Mouse (Mus musculus): Measurements from ENCODE around the gene Wap. TPM values are rescaled to one million over a fixed set of nuclear protein-coding genes. Genes with fewer than 3 reads are reported as not detected.

Wap gene
- polyA plus RNA-seq, 1 experiment from 2014 or later, result not detected

DNA sequence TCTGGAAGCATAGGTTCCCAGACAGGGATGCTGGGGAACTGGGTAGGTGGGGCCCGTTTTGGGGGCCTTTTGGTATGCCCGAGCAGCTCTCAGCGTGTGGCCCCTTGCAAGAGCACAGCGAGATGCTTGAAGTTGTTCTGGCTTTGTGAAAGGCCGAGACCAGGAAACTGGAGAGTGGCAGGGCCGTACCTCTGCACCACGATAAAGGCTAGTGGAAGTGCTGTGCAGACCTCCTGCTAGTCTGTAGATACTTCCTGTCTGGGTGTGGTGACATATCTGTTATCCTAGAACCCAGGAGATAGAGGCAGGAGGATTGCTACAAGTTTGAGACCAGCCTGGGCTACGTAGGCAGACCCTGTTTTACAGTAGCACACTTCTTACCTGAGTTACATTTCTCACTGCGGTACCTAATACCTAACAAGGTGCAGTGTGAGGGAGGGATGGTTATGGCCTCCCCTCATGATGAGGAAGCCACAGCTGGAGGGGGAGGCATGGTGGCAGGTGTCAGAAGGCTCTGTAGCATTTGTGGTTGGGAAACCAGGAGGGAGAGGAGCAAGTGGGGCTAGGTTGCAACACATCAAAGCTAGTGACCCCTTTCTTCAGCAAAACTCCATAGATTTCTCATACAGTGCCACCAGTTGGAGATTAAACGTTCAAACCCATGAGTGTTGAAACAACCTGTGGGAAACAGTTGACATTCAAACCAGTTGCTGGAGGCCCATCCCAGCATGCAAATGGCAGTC, 47.3 kb downstream of the Wap start:
- peaks cover 91% of the 10 kb centered on the region for H3K36me3 ChIP-seq (ENCODE audit: poor library complexity, severe bottlenecking)
- no peak for ATAC-seq
- no peak overlapping the region for H3K4me3 ChIP-seq
- H3K9me3 ChIP-seq (replicated peaks), result no peaks in the 10 kb centered on the region
- no peaks in the 10 kb centered on the region for H3K27me3 ChIP-seq
- no peak overlapping the region for H3K4me2 ChIP-seq
- no peak overlapping the region for H3K27ac ChIP-seq
- 83% methylated on average over 10 of the region's 10 CpGs for WGBS
- no peak overlapping the region for H3K9ac ChIP-seq
- no peaks in the 10 kb centered on the region for H3K4me1 ChIP-seq

DNA sequence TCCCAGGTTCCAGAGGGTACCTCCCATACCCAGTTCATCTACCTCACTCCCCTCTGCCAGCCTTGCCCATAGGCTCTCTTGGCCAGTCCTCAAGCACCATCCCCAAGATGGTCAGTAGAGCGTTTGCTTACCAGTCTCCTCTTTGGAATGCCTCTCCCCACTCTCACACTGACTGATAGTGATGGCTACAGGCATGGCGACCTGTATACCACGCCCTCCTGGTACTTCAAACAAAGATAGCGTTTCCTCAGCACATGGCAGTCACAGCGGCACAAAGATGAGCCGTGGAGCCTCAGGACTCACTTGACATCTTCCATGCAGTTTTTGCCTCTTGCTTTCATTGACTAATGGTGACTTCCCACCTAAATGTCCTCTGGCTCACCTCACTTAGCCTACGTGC, 48.6 kb downstream of the Wap start:
- ATAC-seq, result no peak

DNA sequence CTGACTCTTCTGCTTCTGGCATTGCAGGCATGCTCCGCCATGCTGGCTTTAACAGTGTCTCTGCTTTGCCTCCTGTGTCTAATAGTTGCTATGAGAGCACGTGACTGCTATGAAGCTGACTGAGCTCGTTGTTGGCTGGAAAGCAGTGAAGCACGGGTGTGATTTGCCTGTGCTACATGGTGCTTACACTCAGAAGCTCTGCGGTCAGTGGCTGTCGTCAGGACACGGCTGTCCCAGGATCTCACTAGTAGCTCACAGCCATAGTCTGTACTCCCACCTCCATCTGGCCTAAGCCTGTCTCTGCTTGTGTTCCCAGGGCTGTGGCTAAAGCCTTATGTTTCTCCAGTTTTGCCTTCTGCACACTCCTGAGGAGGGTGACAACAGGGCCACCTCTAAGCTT, 50.1 kb downstream of the Wap start:
- Histone ChIP-seq H3K9ac (no peak overlapping the region), H3K4me2 (no peak overlapping the region), H3K4me1 (no peaks in the 10 kb centered on the region), H3K27me3 (no peaks in the 10 kb centered on the region), H3K36me3 (ENCODE audit: poor library complexity, severe bottlenecking) (peaks cover 78% of the 10 kb centered on the region), H3K9me3 (replicated peaks) (no peaks in the 10 kb centered on the region), H3K27ac (no peak overlapping the region), H3K4me3 (no peak overlapping the region)
- ATAC-seq, result no peak
- 94% methylated on average over 7 of the region's 7 CpGs for WGBS

More for the DNA sequence above, 48.6 kb downstream of the Wap start:
- Histone ChIP-seq H3K4me2 (no peak overlapping the region), H3K27ac (no peak overlapping the region), H3K4me1 (no peaks in the 10 kb centered on the region), H3K27me3 (no peaks in the 10 kb centered on the region), H3K4me3 (no peak overlapping the region), H3K9ac (no peak overlapping the region), H3K9me3 (replicated peaks) (no peaks in the 10 kb centered on the region), H3K36me3 (ENCODE audit: poor library complexity, severe bottlenecking) (peaks cover 89% of the 10 kb centered on the region)
- 93% methylated on average over 7 of the region's 7 CpGs for WGBS

DNA sequence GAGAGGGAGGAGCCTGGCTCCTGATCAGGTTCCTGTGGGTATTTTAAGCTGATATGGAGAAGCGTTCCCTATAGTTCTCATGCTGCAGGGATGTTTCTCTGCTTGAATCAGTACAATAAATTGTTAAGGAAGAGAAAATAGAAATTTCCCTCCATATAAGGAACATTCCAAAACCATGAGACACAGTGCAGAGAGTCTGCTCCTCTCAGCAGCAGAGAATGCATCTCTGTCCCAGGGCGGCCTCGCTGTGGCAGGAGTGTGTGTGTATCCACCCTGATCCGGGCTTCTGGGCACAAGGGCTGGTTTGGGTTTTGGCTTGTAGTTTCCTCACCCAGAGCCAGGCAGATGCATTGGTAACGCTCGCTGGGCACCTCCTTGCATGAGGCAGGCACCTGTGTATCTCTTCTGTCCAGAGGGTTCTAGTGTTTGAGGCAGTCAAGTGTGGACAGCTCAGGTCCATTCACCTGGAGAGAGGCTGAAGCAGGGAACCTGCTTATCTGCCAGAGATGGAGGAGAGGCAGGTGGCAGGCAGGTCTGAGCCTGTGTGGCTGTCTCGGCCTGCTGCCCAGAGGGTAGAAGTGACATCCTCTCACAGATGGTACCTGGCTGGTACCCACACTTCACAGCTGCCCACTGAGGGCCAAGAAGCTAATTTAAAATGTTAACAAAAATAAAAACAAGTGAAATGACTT, 51.0 kb downstream of the Wap start:
- 95% methylated on average over 7 of the region's 7 CpGs for WGBS

DNA sequence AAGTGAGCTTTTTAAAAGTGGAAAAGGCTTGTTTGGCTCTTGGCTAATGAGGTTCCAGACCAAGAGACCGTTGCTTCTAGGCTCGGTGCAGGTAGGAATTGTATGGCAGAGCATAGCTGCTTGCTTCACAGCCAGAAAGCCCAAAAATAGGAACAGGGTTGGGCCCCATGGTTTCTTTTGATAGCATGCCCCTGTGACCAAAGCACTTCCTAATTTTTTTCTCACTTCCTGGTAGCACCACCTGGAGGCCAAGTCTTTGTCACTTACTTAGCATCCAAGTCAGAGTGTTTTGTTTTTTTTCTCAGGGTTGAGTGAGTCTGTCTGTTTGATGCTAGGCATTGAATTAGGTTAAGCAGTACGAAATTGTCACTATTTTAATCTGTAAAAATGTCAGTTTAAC, 51.8 kb downstream of the Wap start:
- peaks cover 64% of the 10 kb centered on the region for H3K36me3 ChIP-seq (ENCODE audit: poor library complexity, severe bottlenecking)

More for the DNA sequence above, 51.0 kb downstream of the Wap start:
- H3K4me3 ChIP-seq, result no peak overlapping the region
- no peak overlapping the region for H3K4me2 ChIP-seq
- ATAC-seq, result no peak
- H3K9me3 ChIP-seq (replicated peaks), result no peaks in the 10 kb centered on the region
- no peaks in the 10 kb centered on the region for H3K4me1 ChIP-seq
- H3K36me3 ChIP-seq (ENCODE audit: poor library complexity, severe bottlenecking), result peaks cover 72% of the 10 kb centered on the region
- no peak overlapping the region for H3K9ac ChIP-seq
- no peaks in the 10 kb centered on the region for H3K27me3 ChIP-seq
- H3K27ac ChIP-seq, result no peak overlapping the region

DNA sequence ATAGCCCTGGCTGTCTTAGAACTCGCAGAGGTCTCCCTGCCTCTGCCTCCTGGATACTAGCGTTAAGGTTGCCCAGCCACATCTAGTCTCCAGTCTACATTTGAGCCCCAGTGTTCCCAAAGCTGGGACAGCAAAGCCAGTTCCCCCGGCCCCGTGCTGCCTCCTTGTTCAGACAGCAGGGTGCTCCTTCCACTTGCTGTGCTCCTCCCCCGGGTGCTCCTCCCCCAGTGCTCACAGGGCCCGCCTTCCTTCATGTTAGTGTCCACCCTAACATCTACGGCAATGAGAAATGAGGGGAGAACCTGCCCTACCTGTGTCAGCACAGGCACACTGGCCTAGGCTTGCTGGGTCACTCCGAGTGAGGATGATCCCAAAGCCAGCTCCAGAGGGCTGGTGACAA, 52.7 kb downstream of the Wap start:
- Histone ChIP-seq H3K4me1 (no peaks in the 10 kb centered on the region; the same call in 1 of the 2 replicates), H3K4me2 (no peak overlapping the region), H3K27ac (no peak overlapping the region), H3K27me3 (no peaks in the 10 kb centered on the region), H3K4me3 (no peak overlapping the region), H3K9me3 (replicated peaks) (no peaks in the 10 kb centered on the region), H3K9ac (no peak overlapping the region), H3K36me3 (ENCODE audit: poor library complexity, severe bottlenecking) (peaks cover 55% of the 10 kb centered on the region)
- WGBS, result 90% methylated on average over 8 of the region's 8 CpGs
- ATAC-seq, result no peak

More for the DNA sequence above, 51.8 kb downstream of the Wap start:
- H3K27me3 ChIP-seq, result no peaks in the 10 kb centered on the region
- no peaks in the 10 kb centered on the region for H3K4me1 ChIP-seq
- H3K4me2 ChIP-seq, result no peak overlapping the region
- 87% methylated on average over 3 of the region's 3 CpGs for WGBS
- ATAC-seq, result no peak
- no peak overlapping the region for H3K4me3 ChIP-seq
- H3K27ac ChIP-seq, result no peak overlapping the region
- H3K9ac ChIP-seq, result no peak overlapping the region
- no peaks in the 10 kb centered on the region for H3K9me3 ChIP-seq (replicated peaks)

Other genes with a start within 250 kb of the Wap start
- gene Zmiz2, start 249.6 kb downstream of the Wap start, polyA plus RNA-seq (2015; fragmentation: Nextera tagmentation; extraction: Ambion mirVana), result 29.1 and 31.1 TPM in 2 replicates
- gene Ppia, start 223.2 kb downstream of the Wap start, polyA plus RNA-seq (2015; fragmentation: Nextera tagmentation; extraction: Ambion mirVana), result 4,373 and 4,619 TPM in 2 replicates
- gene H2afv, start 194.2 kb downstream of the Wap start, polyA plus RNA-seq (2015; fragmentation: Nextera tagmentation; extraction: Ambion mirVana), result 942 and 1,061 TPM in 2 replicates
- 13.9 and 14.8 TPM in 2 replicates for gene Purb, start 162.7 kb downstream of the Wap start, polyA plus RNA-seq (2015; fragmentation: Nextera tagmentation; extraction: Ambion mirVana)
- 0.17 and 0.21 TPM in 2 replicates for gene Myo1g, start 117.7 kb downstream of the Wap start, polyA plus RNA-seq (2015; fragmentation: Nextera tagmentation; extraction: Ambion mirVana)
- 82.2 and 90.5 TPM in 2 replicates for gene Ccm2, start 91.8 kb downstream of the Wap start, polyA plus RNA-seq (2015; fragmentation: Nextera tagmentation; extraction: Ambion mirVana)
- gene Nacad, start 32.6 kb downstream of the Wap start, polyA plus RNA-seq (2015; fragmentation: Nextera tagmentation; extraction: Ambion mirVana), result 50.1 and 62.2 TPM in 2 replicates
- 32.1 and 36.5 TPM in 2 replicates for gene Tbrg4, start 12.6 kb downstream of the Wap start, polyA plus RNA-seq (2015; fragmentation: Nextera tagmentation; extraction: Ambion mirVana)
- 1.9 and 2.2 TPM in 2 replicates for gene Ramp3, start 19.9 kb upstream of the Wap start, polyA plus RNA-seq (2015; fragmentation: Nextera tagmentation; extraction: Ambion mirVana)
- not detected in 2 replicates for gene Gm11983, start 199.0 kb upstream of the Wap start, polyA plus RNA-seq (2015; fragmentation: Nextera tagmentation; extraction: Ambion mirVana)

Data from forebrain, embryonic 13.5 days (tissue).